Mouse (Mus musculus) CH12.LX (cell line): ENCODE results near the gene Adnp. TPM values are rescaled to one million over a fixed set of nuclear protein-coding genes. Genes with fewer than 3 reads are reported as not detected.

ENCODE experiments used
- DNase-seq: peaks from one replicate; pipeline ENCODE4 v3.0.0-alpha.2; 2013; ENCODE audit errors: extremely low read depth
- H3K27ac ChIP-seq: 2 replicates; pipeline ENCODE4 v1.5.1; 2012; ENCODE audit warnings: low read depth, mild to moderate bottlenecking, control low read depth, moderate library complexity; ENCODE audit not compliant: insufficient read depth
- H3K27me3 ChIP-seq: replicated peaks from 2 replicates; pipeline ENCODE3; 2012; ENCODE audit warnings: inconsistent platforms
- H3K36me3 ChIP-seq, 2 experiments: replicated peaks in 1 of 2; 2 replicates each; pipeline versions ENCODE3 to v1.6.1; 2012; ENCODE audit warnings: inconsistent platforms in 1 of 2, low read length in 1 of 2, mild to moderate bottlenecking in 1 of 2, mixed read lengths in 1 of 2, moderate library complexity in 1 of 2; ENCODE audit not compliant: control insufficient read depth in 1 of 2, insufficient read depth in 1 of 2
- H3K4me1 ChIP-seq, 2 experiments: 2 replicates each; pipeline ENCODE4 v1.6.1; 2012; ENCODE audit warnings: inconsistent platforms in 1 of 2, moderate library complexity in 1 of 2; ENCODE audit not compliant: insufficient read depth in 2 of 2, control insufficient read depth in 1 of 2
- H3K4me2 ChIP-seq: 2 replicates; pipeline ENCODE4 v1.6.1; 2012; ENCODE audit warnings: low read depth, mild to moderate bottlenecking, control low read depth; ENCODE audit not compliant: poor library complexity, insufficient read depth, severe bottlenecking
- H3K4me3 ChIP-seq, 3 experiments: fragments of 150-350 bp in 1 of 3; sonication (generic) in 1 of 3; replicated peaks in 1 of 3; 2 replicates each; pipeline versions ENCODE3 to v1.5.1; 2011 to 2012; ENCODE audit warnings: low read depth in 2 of 3, low read length in 2 of 3, mild to moderate bottlenecking in 2 of 3, moderate library complexity in 2 of 3, control low read depth in 1 of 3, improper control_type of control experiment in 1 of 3, inconsistent platforms in 1 of 3, mixed read lengths in 1 of 3; ENCODE audit not compliant: poor library complexity in 1 of 3
- H3K79me2 ChIP-seq: replicated peaks from 2 replicates; pipeline ENCODE4 v1.6.1; 2012; ENCODE audit warnings: mild to moderate bottlenecking, moderate library complexity; ENCODE audit not compliant: control insufficient read depth, poor library complexity, insufficient read depth, severe bottlenecking; ENCODE audit errors: extremely low read depth
- H3K9ac ChIP-seq: 2 replicates; pipeline ENCODE4 v1.6.1; 2012; ENCODE audit warnings: low read depth, mild to moderate bottlenecking, control low read depth, moderate library complexity; ENCODE audit not compliant: insufficient read depth
- H3K9me3 ChIP-seq: replicated peaks from 2 replicates; pipeline ENCODE3; 2012; ENCODE audit warnings: low read length, inconsistent platforms, mixed read lengths
- CHD2 ChIP-seq: IDR thresholded peaks from 2 replicates; pipeline ENCODE4 v1.6.1; 2011; ENCODE audit warnings: low read length, improper control_type of control experiment
- EP300 ChIP-seq: IDR thresholded peaks from 2 replicates; pipeline ENCODE4 v1.6.1; 2011; ENCODE audit warnings: low read length, improper control_type of control experiment
- GABPA ChIP-seq: IDR thresholded peaks from 2 replicates; pipeline ENCODE4 v1.6.1; 2012; ENCODE audit warnings: low read depth, low read length, improper control_type of control experiment, inconsistent platforms; ENCODE audit not compliant: insufficient replicate concordance
- IRF4 ChIP-seq: IDR thresholded peaks from 2 replicates; pipeline ENCODE4 v1.6.1; 2014; ENCODE audit warnings: low read depth, mild to moderate bottlenecking, inconsistent platforms, low read length, improper control_type of control experiment
- JUN ChIP-seq: IDR thresholded peaks from 2 replicates; pipeline ENCODE4 v1.6.1; 2011; ENCODE audit warnings: low read depth, mild to moderate bottlenecking, low read length, improper control_type of control experiment, moderate library complexity; ENCODE audit not compliant: insufficient read depth
- MAX ChIP-seq: IDR thresholded peaks from 2 replicates; pipeline ENCODE4 v1.6.1; 2011; ENCODE audit warnings: low read length, improper control_type of control experiment
- MYC ChIP-seq: IDR thresholded peaks from 2 replicates; pipeline ENCODE4 v1.6.1; 2011; ENCODE audit warnings: low read depth, mild to moderate bottlenecking, improper control_type of control experiment, low read length
- NELFE ChIP-seq: IDR thresholded peaks from 2 replicates; pipeline ENCODE4 v1.6.1; 2011; ENCODE audit warnings: low read depth, low read length, improper control_type of control experiment
- NRF1 ChIP-seq: IDR thresholded peaks from 2 replicates; pipeline ENCODE4 v1.6.1; 2014; ENCODE audit warnings: low read depth, mild to moderate bottlenecking, inconsistent platforms, low read length, improper control_type of control experiment, moderate library complexity
- PAX5 ChIP-seq: IDR thresholded peaks from 2 replicates; pipeline ENCODE4 v1.6.1; 2012; ENCODE audit warnings: low read length, inconsistent platforms, mixed read lengths
- POLR2A ChIP-seq: IDR thresholded peaks from 2 replicates; pipeline ENCODE4 v1.6.1; 2011; ENCODE audit warnings: low read depth, mild to moderate bottlenecking, improper control_type of control experiment, low read length
- RAD21 ChIP-seq: IDR thresholded peaks from 2 replicates; pipeline ENCODE4 v1.6.1; 2011; ENCODE audit warnings: low read depth, mild to moderate bottlenecking, low read length, improper control_type of control experiment, moderate library complexity
- RCOR1 ChIP-seq: conservative IDR thresholded peaks from 2 replicates; pipeline ENCODE4 v1.6.1; 2012; ENCODE audit warnings: low read depth, mild to moderate bottlenecking, inconsistent platforms, low read length, improper control_type of control experiment
- SIN3A ChIP-seq: IDR thresholded peaks from 2 replicates; pipeline ENCODE4 v1.6.1; 2012; ENCODE audit warnings: low read length, improper control_type of control experiment, inconsistent platforms
- TBP ChIP-seq: conservative IDR thresholded peaks from 2 replicates; pipeline ENCODE4 v1.6.1; 2011; ENCODE audit warnings: low read depth, low read length, improper control_type of control experiment
- TCF12 ChIP-seq: IDR thresholded peaks from 2 replicates; pipeline ENCODE4 v1.6.1; 2014; ENCODE audit warnings: low read depth, mild to moderate bottlenecking, inconsistent platforms, low read length, improper control_type of control experiment
- UBTF ChIP-seq: IDR thresholded peaks from 2 replicates; pipeline ENCODE4 v1.6.1; 2012; ENCODE audit warnings: low read depth, mild to moderate bottlenecking, inconsistent platforms, low read length, improper control_type of control experiment, moderate library complexity
- USF2 ChIP-seq: conservative IDR thresholded peaks from 2 replicates; pipeline ENCODE4 v1.6.1; 2011; ENCODE audit warnings: low read depth, low read length, improper control_type of control experiment
- ZKSCAN1 ChIP-seq: IDR thresholded peaks from 2 replicates; pipeline ENCODE4 v1.6.1; 2012; ENCODE audit warnings: low read depth, inconsistent platforms, low read length, improper control_type of control experiment, borderline replicate concordance
- ZMIZ1 ChIP-seq: IDR thresholded peaks from 2 replicates; pipeline ENCODE4 v1.6.1; 2012; ENCODE audit warnings: low read depth, mild to moderate bottlenecking, inconsistent platforms, low read length, improper control_type of control experiment
- ZNF384 ChIP-seq: IDR thresholded peaks from 2 replicates; pipeline ENCODE4 v1.6.1; 2012; ENCODE audit warnings: low read depth, low read length, improper control_type of control experiment, inconsistent platforms
- dilution Hi-C: fragments of 300-500 bp; cut with MboI; formaldehyde crosslinking; loops from 2 replicates; pipeline ENCODE4 v1.14.3; 2020; ENCODE audit warnings: low sequenced_read_pairs; ENCODE audit not compliant: extremely low pct_unique_long_range_greater_than_20kb, extremely low pct_ligation_motif_present
- in situ Hi-C: fragments of 300-500 bp; cut with MboI; formaldehyde crosslinking; loops from 3 replicates; pipeline ENCODE4 v1.14.3; 2019; ENCODE audit warnings: low sequenced_read_pairs, low pct_ligation_motif_present, low pct_unique_long_range_greater_than_20kb, mixed read lengths
- polyA plus RNA-seq: library from polyadenylated mRNA; unstranded; fragments of >175 nt; gene quantifications from 2 replicates; pipeline ENCODE4 v1.2.1, GENCODE M21; 2012; ENCODE audit warnings: low read depth; ENCODE audit not compliant: insufficient read length
- total RNA-seq, 2 experiments: library from RNA; depleted of rRNA; stranded (reverse); fragments of 300-350 nt in 1 of 2; fragments of >200 nt in 1 of 2; gene quantifications; 2 replicates each; pipeline ENCODE4 v1.2.3; 2012 to 2014

Adnp gene
- total and polyA plus RNA-seq, 3 experiments, result 1.3 to 12.9 (median 3.3) TPM

GRCm38 (mm10) chr2:168143794-168144193 lies 63.1 kb downstream of the Adnp start:
- Histone ChIP-seq H3K9ac (no peak overlapping the region), H3K27me3 (no peaks in the 10 kb centered on the region), H3K27ac (no peak overlapping the region), H3K4me3 (no peak overlapping the region), H3K4me1 (no peaks in the 10 kb centered on the region), H3K36me3 (peaks cover 0 to 3% of the 10 kb centered on the region in 2 experiments), H3K9me3 (no peaks in the 10 kb centered on the region), H3K4me2 (no peak overlapping the region), H3K79me2 (no peaks in the 10 kb centered on the region)
- TF ChIP-seq PAX5 (no peak), JUN (no peak), MAX (no peak), TCF12 (no peak), ZKSCAN1 (no peak), RCOR1 (no peak), IRF4 (no peak), NELFE (no peak), ZNF384 (no peak), TBP (no peak), RAD21 (no peak), SIN3A (no peak), UBTF (no peak), MYC (no peak), GABPA (no peak), ZMIZ1 (no peak), USF2 (no peak), EP300 (no peak), POLR2A (no peak), NRF1 (no peak)
- DNase-seq, result no peak
- dilution Hi-C loops (no loop called here), in situ Hi-C loops (no loop called here)

- Histone ChIP-seq H3K9ac (no peak overlapping the region), H3K9me3 (no peaks in the 10 kb centered on the region), H3K4me3 (no peak overlapping the region), H3K27me3 (peaks cover 2% of the 10 kb centered on the region), H3K36me3 (no peaks in the 10 kb centered on the region), H3K4me2 (no peak overlapping the region), H3K4me1 (no peaks in the 10 kb centered on the region), H3K79me2 (no peaks in the 10 kb centered on the region), H3K27ac (no peak overlapping the region)
- TF ChIP-seq NELFE, result no peak
- TF ChIP-seq NRF1, result no peak
- TF ChIP-seq CHD2, result no peak
- in situ Hi-C loops (no loop called here), dilution Hi-C loops (no loop called here)
- DNase-seq, result no peak
These were observed 69.8 kb downstream of the Adnp start for GRCm38 (mm10) chr2:168137161-168137560.

Other genes with a start within 250 kb of the Adnp start
- 0.17 TPM in 1 of 2 replicates, not detected in the other for gene Ripor3, start 196.5 kb downstream of the Adnp start, total RNA-seq (2012; rRNA removed)
- gene Ripor3, start 196.5 kb downstream of the Adnp start, total RNA-seq (2014; rRNA removed), result not detected in 2 replicates
- not detected in 2 replicates for gene Ripor3, start 196.5 kb downstream of the Adnp start, polyA plus RNA-seq
- gene Pard6b, start 126.1 kb downstream of the Adnp start, total RNA-seq (2012; rRNA removed), result 2.1 and 2.8 TPM in 2 replicates
- gene Pard6b, start 126.1 kb downstream of the Adnp start, total RNA-seq (2014; rRNA removed), result 1.2 TPM in 2 replicates
- gene Pard6b, start 126.1 kb downstream of the Adnp start, polyA plus RNA-seq, result 1.1 and 1.3 TPM in 2 replicates
- 26.1 and 27.8 TPM in 2 replicates for gene Gm20716, start 23.3 kb upstream of the Adnp start, total RNA-seq (2012; rRNA removed)
- 26.9 and 28.6 TPM in 2 replicates for gene Gm20716, start 23.3 kb upstream of the Adnp start, total RNA-seq (2014; rRNA removed)
- gene Gm20716, start 23.3 kb upstream of the Adnp start, polyA plus RNA-seq, result 30.7 and 34.8 TPM in 2 replicates
- gene Dpm1, start 23.5 kb upstream of the Adnp start, total RNA-seq (2012; rRNA removed), result 28.5 and 34.5 TPM in 2 replicates
- gene Dpm1, start 23.5 kb upstream of the Adnp start, total RNA-seq (2014; rRNA removed), result 52.9 and 55.3 TPM in 2 replicates
- 30.7 and 54.9 TPM in 2 replicates for gene Dpm1, start 23.5 kb upstream of the Adnp start, polyA plus RNA-seq
- gene Mocs3, start 23.5 kb upstream of the Adnp start, total RNA-seq (2012; rRNA removed), result 10.6 and 13.3 TPM in 2 replicates
- gene Mocs3, start 23.5 kb upstream of the Adnp start, total RNA-seq (2014; rRNA removed), result 8.0 and 9.5 TPM in 2 replicates
- gene Mocs3, start 23.5 kb upstream of the Adnp start, polyA plus RNA-seq, result 7.2 and 7.6 TPM in 2 replicates
- gene Kcng1, start 74.6 kb upstream of the Adnp start, total RNA-seq (2012; rRNA removed), result not detected in 2 replicates
- gene Kcng1, start 74.6 kb upstream of the Adnp start, total RNA-seq (2014; rRNA removed), result not detected in 2 replicates
- 0.14 and 0.16 TPM in 2 replicates for gene Kcng1, start 74.6 kb upstream of the Adnp start, polyA plus RNA-seq